Mouse (Mus musculus) MEL (cell line): ENCODE measurements around the gene Ap2a1.

Experiments
- CTCF ChIP-seq, 3 experiments: IDR thresholded peaks in 2 of 3; conservative IDR thresholded peaks in 1 of 3; 2 replicates each; pipeline ENCODE4 v1.5.1; 2011 to 2012; ENCODE audit warnings: low read length in 3 of 3, low read depth in 2 of 3, mild to moderate bottlenecking in 2 of 3, improper control_type of control experiment in 1 of 3, inconsistent platforms in 1 of 3, mixed read lengths in 1 of 3, moderate library complexity in 1 of 3; ENCODE audit not compliant: control insufficient read depth in 1 of 3, insufficient read depth in 1 of 3, poor library complexity in 1 of 3, severe bottlenecking in 1 of 3
- ELF1 ChIP-seq: IDR thresholded peaks from 2 replicates; pipeline ENCODE4 v1.6.1; 2014; ENCODE audit warnings: low read depth, mild to moderate bottlenecking, inconsistent platforms, low read length, improper control_type of control experiment, moderate library complexity
- GABPA ChIP-seq: IDR thresholded peaks from 2 replicates; pipeline ENCODE4 v1.6.1; 2012; ENCODE audit warnings: low read depth, mild to moderate bottlenecking, inconsistent platforms, low read length, improper control_type of control experiment, moderate library complexity
- GATA1 ChIP-seq: IDR thresholded peaks from 2 replicates; pipeline ENCODE4 v1.6.1; 2011; ENCODE audit warnings: low read depth, low read length, improper control_type of control experiment
- JUND ChIP-seq: IDR thresholded peaks from 2 replicates; pipeline ENCODE4 v1.6.1; 2011; ENCODE audit warnings: low read depth, mild to moderate bottlenecking, improper control_type of control experiment, low read length
- KAT2A ChIP-seq: conservative IDR thresholded peaks from 2 replicates; pipeline ENCODE4 v1.6.1; 2012; ENCODE audit warnings: low read depth, low read length, improper control_type of control experiment, inconsistent platforms
- POLR2A ChIP-seq, 2 experiments: IDR thresholded peaks; 2 replicates each; pipeline ENCODE4 v1.6.1; 2011 to 2012; ENCODE audit warnings: low read length in 2 of 2, mild to moderate bottlenecking in 2 of 2, control low read depth in 1 of 2, improper control_type of control experiment in 1 of 2, low read depth in 1 of 2, moderate library complexity in 1 of 2; ENCODE audit not compliant: control insufficient read depth in 1 of 2, insufficient read depth in 1 of 2, poor library complexity in 1 of 2
- POLR2AphosphoS2 ChIP-seq: IDR thresholded peaks from 2 replicates; pipeline ENCODE4 v1.6.1; 2011; ENCODE audit warnings: low read length, improper control_type of control experiment
- RAD21 ChIP-seq: IDR thresholded peaks from 2 replicates; pipeline ENCODE4 v1.6.1; 2011; ENCODE audit warnings: mild to moderate bottlenecking, low read depth, low read length, improper control_type of control experiment
- TAL1 ChIP-seq: IDR thresholded peaks from 2 replicates; pipeline ENCODE4 v1.6.1; 2012; ENCODE audit warnings: mild to moderate bottlenecking, inconsistent platforms, low read length, moderate library complexity, mixed read lengths
- UBTF ChIP-seq: IDR thresholded peaks from 2 replicates; pipeline ENCODE4 v1.6.1; 2012; ENCODE audit warnings: low read depth, mild to moderate bottlenecking, inconsistent platforms, low read length, improper control_type of control experiment, moderate library complexity, borderline replicate concordance; ENCODE audit not compliant: insufficient read depth
- USF1 ChIP-seq: IDR thresholded peaks from 2 replicates; pipeline ENCODE4 v1.6.1; 2014; ENCODE audit warnings: low read depth, mild to moderate bottlenecking, inconsistent platforms, low read length, improper control_type of control experiment, moderate library complexity
- ZKSCAN1 ChIP-seq: IDR thresholded peaks from 2 replicates; pipeline ENCODE4 v1.6.1; 2012; ENCODE audit warnings: low read depth, mild to moderate bottlenecking, inconsistent platforms, low read length, improper control_type of control experiment, moderate library complexity

- TF ChIP-seq USF1 (no peak), ELF1 (no peak), POLR2AphosphoS2 (no peak), POLR2A (IDR thresholded peaks at IDR 0.05; ENCODE audit: control insufficient read depth in 1 of 2, insufficient read depth in 1 of 2, low read depth in 1 of 2, low read length in 2 of 2, poor library complexity in 1 of 2) (no peak), GATA1 (no peak), CTCF (IDR thresholded peaks at IDR 0.05 in 2 of 3, conservative IDR thresholded peaks at IDR 0.05 in 1 of 3; ENCODE audit: control insufficient read depth in 1 of 3, insufficient read depth in 1 of 3, low read depth in 2 of 3, low read length in 3 of 3, poor library complexity in 1 of 3, severe bottlenecking in 1 of 3) (no peak), JUND (no peak), GABPA (no peak), TAL1 (no peak), KAT2A (no peak), ZKSCAN1 (no peak), RAD21 (no peak), UBTF (no peak)
Observed at GRCm38 (mm10) chr7:44868465-44868864, 60.8 kb downstream of the Ap2a1 start.
